Mouse (Mus musculus): ENCODE measurements around the gene Gm21981.
"Not testable (repeated sequence)": the region's sequence is repeated elsewhere in the genome, so short reads cannot be mapped to it uniquely, and the experiment has no call there.

Gm21981 gene

DNA sequence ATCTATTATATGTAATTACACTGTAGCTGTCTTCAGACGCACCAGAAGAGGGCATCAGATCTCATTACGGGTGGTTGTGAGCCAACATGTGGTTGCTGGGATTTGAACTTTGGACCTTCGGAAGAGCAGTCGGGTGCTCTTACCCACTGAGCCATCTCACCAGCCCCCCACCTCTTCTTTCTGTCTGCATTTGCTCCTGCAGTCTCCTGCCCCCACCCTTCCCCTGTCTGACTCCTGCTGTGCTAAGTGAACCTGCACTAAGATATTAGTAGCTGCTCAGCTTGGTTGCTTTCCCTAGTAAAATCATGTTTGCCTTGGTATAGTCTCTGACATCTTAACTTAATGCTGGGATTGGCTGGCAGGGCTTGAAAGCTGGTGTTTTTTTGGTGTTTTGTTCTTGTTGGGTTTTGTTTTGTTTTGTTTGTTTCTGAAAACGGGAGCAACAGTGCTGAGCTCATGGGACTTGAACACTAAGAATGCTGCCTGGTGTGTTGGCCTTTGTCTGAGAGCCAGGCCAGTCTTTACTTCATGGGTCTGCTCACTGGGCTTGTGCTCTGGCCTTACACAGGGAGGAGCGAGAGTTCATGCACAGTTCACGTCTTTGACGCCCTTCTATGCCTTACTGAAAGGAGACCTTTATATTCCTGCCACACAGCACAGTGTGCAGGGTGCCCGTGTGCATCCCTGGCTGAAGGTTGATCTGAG, 31.1 kb downstream of the Gm21981 start:
- DNase-seq (ENCODE audit: low spot score) = no peak

- DNase-seq (ENCODE audit: low spot score) = no peak
These were observed 35.5 kb downstream of the Gm21981 start for GRCm38 (mm10) chr17:47658741-47659243.

DNA sequence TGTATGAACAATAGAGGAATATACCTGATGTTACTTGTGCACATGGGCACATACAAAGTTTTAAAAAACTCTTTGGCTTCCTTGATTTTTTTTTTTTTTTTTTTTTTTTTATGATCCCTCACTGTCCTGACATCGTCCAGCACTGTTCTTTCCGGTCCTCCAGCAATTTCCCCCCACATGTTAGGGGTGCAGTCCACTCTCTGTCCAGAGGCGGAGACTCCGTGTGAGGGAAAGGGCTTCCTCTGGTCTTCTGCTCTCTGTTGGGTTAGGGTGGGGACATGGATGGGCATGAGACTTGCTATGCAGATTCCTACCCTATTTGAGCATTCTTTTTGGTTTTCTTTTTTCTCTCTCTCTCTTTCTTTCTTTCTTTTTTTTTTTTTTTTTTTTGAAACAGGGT, 36.4 kb downstream of the Gm21981 start:
- no peak for DNase-seq (ENCODE audit: low spot score)

GRCm38 (mm10) chr17:47655697-47656096, 38.6 kb downstream of the Gm21981 start:
- no peak for DNase-seq (ENCODE audit: low spot score)

DNA sequence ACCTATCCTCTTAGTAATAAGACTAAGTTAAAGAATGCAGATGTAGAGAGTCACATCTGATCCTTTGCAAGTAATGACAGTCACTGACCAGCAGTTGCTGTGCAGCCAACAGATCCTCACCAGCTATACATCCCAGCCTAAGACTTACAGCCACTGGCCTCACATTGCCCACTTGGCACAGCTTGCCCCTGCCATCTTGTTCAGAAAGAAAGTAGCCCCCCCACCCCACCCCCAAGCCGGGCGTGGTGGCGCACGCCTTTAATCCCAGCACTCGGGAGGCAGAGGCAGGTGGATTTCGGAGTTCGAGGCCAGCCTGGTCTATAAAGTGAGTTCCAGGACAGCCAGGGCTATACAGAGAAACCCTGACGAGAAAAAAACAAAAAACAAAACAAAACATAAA, 39.9 kb downstream of the Gm21981 start:
- DNase-seq (ENCODE audit: low spot score) = not testable (repeated sequence)

DNA sequence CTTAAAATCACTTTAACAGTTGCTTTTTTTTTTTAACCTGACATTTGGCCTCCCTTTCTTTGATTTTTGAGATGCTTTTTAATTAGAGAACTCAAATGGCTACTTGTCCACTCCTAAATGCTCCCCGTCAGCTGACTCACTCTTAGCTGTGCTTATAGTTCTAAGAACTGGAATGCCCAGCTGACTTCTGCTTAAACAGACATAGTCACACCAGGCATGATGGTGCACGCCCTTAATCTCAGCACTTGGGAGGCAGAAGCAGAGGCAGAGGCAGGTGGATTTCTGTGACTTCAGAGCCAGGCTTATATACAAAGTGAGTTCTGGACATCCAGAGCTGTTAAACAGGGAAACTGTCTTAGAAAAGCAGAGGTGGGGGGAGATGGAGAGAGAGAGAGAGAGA, 42.3 kb downstream of the Gm21981 start:
- DNase-seq (ENCODE audit: low spot score) = no peak

GRCm38 (mm10) chr17:47648966-47649365, 45.3 kb downstream of the Gm21981 start:
- DNase-seq (ENCODE audit: low spot score) = no peak

DNA sequence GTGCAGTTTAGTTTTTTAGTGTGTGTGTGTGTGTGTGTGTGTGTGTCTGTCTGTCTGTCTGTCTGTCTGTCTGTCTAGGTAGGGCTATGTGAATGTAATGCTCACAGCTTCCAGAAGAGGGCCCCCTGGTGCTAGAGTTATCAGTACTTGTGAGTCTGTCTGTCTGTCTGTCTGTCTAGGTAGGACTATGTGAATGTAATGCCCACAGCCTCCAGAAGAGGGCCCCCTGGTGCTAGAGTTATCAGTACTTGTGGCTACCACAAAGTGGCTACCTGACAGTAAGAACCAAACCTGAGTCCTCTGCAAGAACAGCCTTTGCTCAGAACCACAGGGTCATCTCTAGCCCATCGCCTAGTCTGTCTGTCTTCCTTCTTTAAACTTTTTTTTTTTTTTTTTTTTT, 47.6 kb downstream of the Gm21981 start:
- no peak for DNase-seq (ENCODE audit: low spot score)

GRCm38 (mm10) chr17:47642992-47643391, 51.3 kb downstream of the Gm21981 start:
- no peak for DNase-seq (ENCODE audit: low spot score)

Measured in testis, postnatal 14 days (tissue).